Mouse (Mus musculus) forebrain, embryonic 10.5 days (tissue): ENCODE measurements around the gene Actrt2. TPM values are rescaled to one million over a fixed set of nuclear protein-coding genes. Genes with fewer than 3 reads are reported as not detected.

Source experiments
- DNase-seq: peaks from one replicate; pipeline ENCODE4 v3.0.0-alpha.2; 2017; ENCODE audit warnings: low spot score; ENCODE audit errors: extremely low spot score
- H3K27ac ChIP-seq: fragments of 300-500 bp; sonication (generic); 2 replicates; pipeline ENCODE4 v1.5.1; 2016; ENCODE audit warnings: mild to moderate bottlenecking
- H3K27me3 ChIP-seq: fragments of 300-500 bp; sonication (generic); 2 replicates; pipeline ENCODE4 v1.6.1; 2016; ENCODE audit warnings: mild to moderate bottlenecking; ENCODE audit not compliant: poor library complexity, severe bottlenecking
- H3K36me3 ChIP-seq: fragments of 300-500 bp; sonication (generic); replicated peaks from 2 replicates; pipeline ENCODE4 v1.6.1; 2016; ENCODE audit warnings: mild to moderate bottlenecking, moderate library complexity
- H3K4me1 ChIP-seq: fragments of 300-500 bp; sonication (generic); 2 replicates; pipeline ENCODE4 v1.6.1; 2016
- H3K4me3 ChIP-seq: fragments of 300-500 bp; sonication (generic); 2 replicates; pipeline ENCODE4 v1.5.1; 2016; ENCODE audit warnings: mild to moderate bottlenecking, moderate library complexity
- H3K9me3 ChIP-seq: fragments of 300-500 bp; sonication (generic); 2 replicates; pipeline ENCODE4 v1.6.1; 2016; ENCODE audit warnings: mild to moderate bottlenecking, moderate library complexity
- WGBS: fragments of 180-500 bp; shearing (Covaris S2); methylation state at CpG from one replicate; pipeline ENCODE4 v1.1.7; 2016; 5-methylcytosine and 5-hydroxymethylcytosine counted together
- polyA plus RNA-seq: library from polyadenylated mRNA; unstranded; fragments of >200 nt; fragmentation: Nextera tagmentation; extraction: Ambion mirVana; gene quantifications from 2 replicates; pipeline ENCODE4 v1.2.1, GENCODE M21; 2016

The Actrt2 gene
- polyA plus RNA-seq, 1 experiment from 2014 or later: not detected

DNA sequence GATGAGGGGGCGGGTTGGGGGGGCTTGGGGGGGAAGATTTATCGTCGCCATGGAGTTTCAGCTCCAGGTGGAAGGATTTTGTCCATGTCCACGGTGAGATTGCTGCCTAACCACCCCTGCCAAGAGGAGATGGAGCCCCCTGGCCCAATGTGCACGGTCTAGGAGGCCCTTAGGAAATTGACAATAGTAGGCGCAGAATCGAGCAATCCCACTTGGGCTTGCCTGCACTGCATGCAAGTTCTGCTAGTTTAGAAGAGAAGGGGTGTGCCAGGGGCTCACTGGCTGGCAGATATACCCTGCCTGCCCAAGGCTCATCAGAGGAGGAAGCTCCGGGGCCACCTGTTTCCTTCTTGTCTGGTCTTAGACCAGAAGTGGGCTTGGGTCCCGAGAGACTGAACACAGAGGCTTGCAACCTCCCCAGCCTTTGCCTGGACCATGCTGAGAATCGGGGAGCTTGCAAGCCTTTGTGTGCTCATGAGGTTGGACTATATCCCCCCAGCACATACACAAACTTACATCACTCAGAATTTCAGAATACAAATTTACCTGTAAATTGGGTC, 7.9 kb upstream of the Actrt2 start:
- Histone ChIP-seq H3K36me3 (no peaks in the 10 kb centered on the region), H3K27ac (no peak overlapping the region), H3K9me3 (peaks cover under 1% of the 10 kb centered on the region; the same call in 1 of the 2 replicates), H3K27me3 (peaks cover 61% of the 10 kb centered on the region), H3K4me3 (no peak overlapping the region), H3K4me1 (peaks cover 23% of the 10 kb centered on the region)
- no peak for DNase-seq
- WGBS: 77% methylated on average over 10 of the region's 10 CpGs

DNA sequence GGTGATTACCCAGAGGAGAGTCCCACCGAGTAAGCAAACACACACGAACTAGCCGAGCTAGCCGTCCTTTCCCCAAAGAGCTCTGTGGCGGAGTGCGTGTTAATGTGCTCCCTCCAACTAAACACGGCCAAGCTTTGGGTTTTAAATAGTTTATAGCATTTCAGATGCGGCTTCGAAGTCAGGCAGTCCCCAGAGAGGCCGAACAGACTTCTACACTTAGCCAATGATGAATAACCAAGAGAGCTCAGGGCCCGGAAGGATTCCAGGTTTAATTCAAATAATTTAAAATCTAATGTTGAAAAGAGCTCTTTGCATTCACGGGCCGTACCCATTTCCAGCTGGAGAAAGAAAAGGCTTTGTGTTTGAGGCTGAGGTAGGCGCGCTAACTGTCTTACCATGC, 7.3 kb upstream of the Actrt2 start:
- Histone ChIP-seq H3K4me1 (peaks cover 23% of the 10 kb centered on the region), H3K27me3 (peaks cover 61% of the 10 kb centered on the region), H3K36me3 (no peaks in the 10 kb centered on the region), H3K9me3 (no peaks in the 10 kb centered on the region), H3K27ac (no peak overlapping the region; the same call in 1 of the 2 replicates), H3K4me3 (peak overlapping the region; percentile 14; the same call in 1 of the 2 replicates)
- no peak for DNase-seq
- WGBS: 50% methylated on average over 15 of the region's 15 CpGs

DNA sequence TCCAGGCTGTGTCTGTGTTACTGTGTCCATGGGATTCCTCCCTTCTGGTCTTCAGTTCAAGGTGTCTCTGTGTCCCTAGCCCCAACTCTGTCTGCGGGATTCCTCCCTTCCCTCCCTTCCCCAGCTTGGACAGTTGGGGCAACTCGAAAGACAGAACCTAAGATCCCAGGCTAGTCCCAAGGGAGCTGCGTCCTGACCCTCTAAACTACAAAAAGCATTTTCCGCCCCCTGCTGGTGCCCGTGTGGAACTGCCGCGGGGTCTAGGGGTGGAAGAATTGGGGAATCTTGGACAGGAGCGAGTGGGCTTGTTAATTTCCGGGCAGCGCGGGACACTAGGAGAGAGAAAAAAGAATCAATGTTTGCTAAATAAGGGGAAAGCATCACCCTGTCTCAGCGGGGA, 6.9 kb upstream of the Actrt2 start:
- WGBS: 3% methylated on average over 12 of the region's 12 CpGs

DNA sequence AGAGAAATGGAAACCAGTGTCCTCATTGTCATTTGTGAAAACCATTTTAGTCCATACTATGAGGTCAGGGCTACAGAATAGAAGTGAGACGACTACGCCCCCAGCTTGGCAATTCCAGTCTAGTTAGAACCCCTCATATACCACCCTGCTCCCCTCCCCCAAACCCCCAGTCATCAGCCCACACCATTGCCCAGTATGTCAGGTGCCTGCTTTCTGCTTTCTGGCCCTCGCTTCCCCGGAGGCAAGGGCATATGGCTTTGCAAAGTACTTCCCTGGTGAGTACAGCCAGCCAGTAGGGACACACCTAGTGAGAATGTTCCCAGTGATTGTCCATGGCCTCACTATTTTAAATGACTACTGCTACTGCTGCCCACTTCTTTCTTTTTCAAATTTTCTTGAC, 6.3 kb upstream of the Actrt2 start:
- Histone ChIP-seq H3K4me3 (no peak overlapping the region), H3K36me3 (no peaks in the 10 kb centered on the region), H3K4me1 (peaks cover 23% of the 10 kb centered on the region), H3K27ac (no peak overlapping the region), H3K27me3 (peaks cover 64% of the 10 kb centered on the region), H3K9me3 (no peaks in the 10 kb centered on the region)
- DNase-seq: no peak
- 62% methylated on average over 4 of the region's 4 CpGs for WGBS

More for the DNA sequence above, 6.9 kb upstream of the Actrt2 start:
- peak; percentile 81 for DNase-seq
- H3K4me3 ChIP-seq: peak overlapping the region; percentile 14; the same call in 1 of the 2 replicates
- no peaks in the 10 kb centered on the region for H3K36me3 ChIP-seq
- no peak overlapping the region for H3K27ac ChIP-seq
- H3K4me1 ChIP-seq: peaks cover 23% of the 10 kb centered on the region
- no peaks in the 10 kb centered on the region for H3K9me3 ChIP-seq
- H3K27me3 ChIP-seq: peaks cover 61% of the 10 kb centered on the region

DNA sequence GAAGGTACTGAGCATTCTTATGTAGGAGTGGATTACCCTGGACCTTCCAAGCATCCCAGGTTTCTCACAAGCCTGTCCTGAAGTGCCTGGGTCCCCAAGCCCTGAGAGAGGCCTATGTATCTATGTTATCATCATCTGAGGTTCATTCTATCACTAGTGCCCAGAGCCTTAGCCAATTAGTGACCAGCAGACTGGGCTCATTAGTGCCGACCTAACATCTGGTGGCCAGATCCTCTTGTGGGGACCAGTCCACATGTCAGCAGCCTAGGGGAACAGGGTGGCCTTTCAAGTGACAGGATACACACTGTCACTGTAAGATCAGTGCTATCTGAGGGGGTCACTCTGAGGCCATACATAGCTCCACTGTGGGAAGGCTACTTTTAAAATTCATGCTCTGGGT, 4.4 kb upstream of the Actrt2 start:
- Histone ChIP-seq H3K27ac (no peak overlapping the region), H3K9me3 (no peaks in the 10 kb centered on the region), H3K27me3 (peaks cover 65% of the 10 kb centered on the region), H3K4me3 (no peak overlapping the region), H3K4me1 (peaks cover 23% of the 10 kb centered on the region), H3K36me3 (no peaks in the 10 kb centered on the region)
- DNase-seq: no peak
- WGBS: 50% methylated on average over 1 of the region's 1 CpGs

DNA sequence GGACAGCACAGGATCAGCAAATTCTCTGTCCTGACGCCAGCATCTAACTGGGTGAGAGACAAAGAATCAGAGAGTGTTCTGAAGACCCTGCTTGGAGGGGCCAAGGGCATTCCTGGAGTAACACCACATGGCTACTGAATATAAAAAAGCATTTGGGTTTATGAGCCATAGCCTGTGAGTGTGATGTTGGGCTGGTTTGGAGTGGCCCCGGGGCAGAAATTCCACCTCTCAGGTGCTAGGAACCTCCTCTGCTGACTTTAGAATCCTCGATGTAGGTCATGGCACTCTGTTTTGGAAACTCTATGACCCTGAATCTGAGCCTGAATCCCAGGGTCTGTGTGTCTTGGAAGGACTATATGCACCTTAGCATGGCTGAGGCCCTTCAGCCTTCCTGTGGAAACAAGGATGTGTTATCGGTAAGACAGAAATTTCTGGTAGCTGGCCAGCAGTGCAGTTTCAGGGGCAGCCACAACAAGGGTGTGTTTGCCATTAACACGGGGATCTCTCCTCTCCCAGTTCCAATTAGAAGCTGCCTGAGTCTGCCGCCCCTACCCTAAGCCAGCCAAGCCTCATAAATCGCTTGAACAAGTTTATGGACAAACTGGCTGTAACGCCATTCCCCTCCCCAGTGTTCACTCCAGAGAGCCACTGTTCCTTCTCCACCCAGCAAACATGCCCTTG, 3.7 kb upstream of the Actrt2 start:
- H3K27me3 ChIP-seq: peaks cover 67% of the 10 kb centered on the region
- WGBS: 68% methylated on average over 8 of the region's 8 CpGs

DNA sequence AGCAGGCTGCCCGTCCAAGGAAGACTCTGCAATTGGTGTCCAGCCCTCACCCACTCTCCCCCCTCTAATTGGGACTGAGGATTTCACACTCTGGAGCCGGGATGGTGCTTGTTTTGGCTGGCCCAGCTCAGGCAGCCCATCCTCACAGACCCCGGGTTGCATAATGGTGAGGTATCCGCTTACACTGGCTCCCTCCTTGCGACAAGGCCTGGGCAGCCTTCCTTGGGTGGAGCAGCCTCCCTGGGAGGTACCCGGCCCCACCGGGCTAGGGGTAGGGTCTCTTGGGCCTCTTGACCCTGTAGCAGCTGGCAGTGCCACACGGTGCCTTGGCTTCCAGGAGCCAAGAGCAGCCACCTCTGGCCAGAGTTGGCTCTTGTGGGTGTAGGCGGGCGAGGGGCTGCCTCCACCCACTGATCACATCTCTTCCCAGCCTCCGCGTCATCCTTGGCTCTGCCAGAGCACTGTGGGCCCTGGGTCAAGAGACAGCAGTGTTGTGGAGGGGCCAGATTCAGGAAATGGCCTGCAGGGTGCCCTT, 4.9 kb downstream of the Actrt2 start:
- H3K36me3 ChIP-seq: no peaks in the 10 kb centered on the region
- H3K27me3 ChIP-seq: peaks cover 69% of the 10 kb centered on the region
- H3K9me3 ChIP-seq: no peaks in the 10 kb centered on the region
- 68% methylated on average over 12 of the region's 12 CpGs for WGBS
- peak overlapping the region; percentile 26; the same call in 1 of the 2 replicates for H3K27ac ChIP-seq
- H3K4me3 ChIP-seq: no peak overlapping the region
- DNase-seq: no peak
- H3K4me1 ChIP-seq: peaks cover 28% of the 10 kb centered on the region

More for the DNA sequence above, 3.7 kb upstream of the Actrt2 start:
- no peak for DNase-seq
- H3K27ac ChIP-seq: no peak overlapping the region
- H3K9me3 ChIP-seq: no peaks in the 10 kb centered on the region
- no peak overlapping the region for H3K4me3 ChIP-seq
- peaks cover 23% of the 10 kb centered on the region for H3K4me1 ChIP-seq
- H3K36me3 ChIP-seq: no peaks in the 10 kb centered on the region

DNA sequence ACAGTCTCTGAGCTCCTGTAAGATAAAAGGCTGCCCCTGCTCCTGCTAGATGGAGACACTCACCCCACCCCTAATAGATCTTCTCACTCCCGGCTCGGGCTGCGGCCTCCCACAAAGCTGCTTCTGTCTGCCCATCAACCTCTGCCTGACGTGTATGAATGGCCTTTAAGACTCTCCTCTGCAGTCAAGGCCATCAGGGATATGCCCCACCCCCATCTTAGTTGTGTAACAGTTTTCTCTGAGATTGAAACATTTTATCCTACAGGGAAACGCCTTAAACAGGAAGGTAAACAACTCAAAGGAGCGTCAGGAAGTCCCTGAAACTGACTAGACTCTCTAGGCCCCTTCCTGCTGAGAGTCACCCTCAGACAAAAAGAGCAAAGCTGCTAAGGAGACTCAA, 6.4 kb downstream of the Actrt2 start:
- no peak overlapping the region for H3K27ac ChIP-seq
- 63% methylated on average over 6 of the region's 6 CpGs for WGBS
- DNase-seq: no peak
- H3K9me3 ChIP-seq: no peaks in the 10 kb centered on the region
- H3K27me3 ChIP-seq: peaks cover 58% of the 10 kb centered on the region
- H3K4me1 ChIP-seq: peaks cover 36% of the 10 kb centered on the region
- H3K36me3 ChIP-seq: no peaks in the 10 kb centered on the region
- H3K4me3 ChIP-seq: no peak overlapping the region

DNA sequence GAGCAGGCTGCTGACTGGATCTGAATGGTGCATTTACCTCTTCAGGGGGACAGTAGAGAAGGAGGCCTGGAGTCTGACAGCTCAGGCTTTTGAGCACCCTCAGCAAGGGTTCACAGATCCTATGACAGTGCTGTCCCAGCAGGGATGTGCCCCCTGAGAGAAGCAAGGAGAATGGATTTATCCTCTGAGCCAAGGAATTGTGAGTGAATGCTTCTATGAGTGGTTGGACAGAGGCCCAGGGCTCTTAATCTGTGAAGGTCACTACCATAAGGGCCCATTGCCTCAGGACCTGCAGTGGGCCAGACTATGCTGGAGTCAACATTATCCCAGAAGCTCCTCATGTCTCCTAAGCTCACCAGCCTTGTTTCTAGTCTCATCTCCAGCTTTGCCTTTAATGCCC, 7.6 kb downstream of the Actrt2 start:
- Histone ChIP-seq H3K27ac (no peak overlapping the region), H3K9me3 (no peaks in the 10 kb centered on the region), H3K36me3 (no peaks in the 10 kb centered on the region), H3K4me3 (no peak overlapping the region), H3K27me3 (peaks cover 53% of the 10 kb centered on the region), H3K4me1 (peaks cover 38% of the 10 kb centered on the region)
- DNase-seq: no peak

DNA sequence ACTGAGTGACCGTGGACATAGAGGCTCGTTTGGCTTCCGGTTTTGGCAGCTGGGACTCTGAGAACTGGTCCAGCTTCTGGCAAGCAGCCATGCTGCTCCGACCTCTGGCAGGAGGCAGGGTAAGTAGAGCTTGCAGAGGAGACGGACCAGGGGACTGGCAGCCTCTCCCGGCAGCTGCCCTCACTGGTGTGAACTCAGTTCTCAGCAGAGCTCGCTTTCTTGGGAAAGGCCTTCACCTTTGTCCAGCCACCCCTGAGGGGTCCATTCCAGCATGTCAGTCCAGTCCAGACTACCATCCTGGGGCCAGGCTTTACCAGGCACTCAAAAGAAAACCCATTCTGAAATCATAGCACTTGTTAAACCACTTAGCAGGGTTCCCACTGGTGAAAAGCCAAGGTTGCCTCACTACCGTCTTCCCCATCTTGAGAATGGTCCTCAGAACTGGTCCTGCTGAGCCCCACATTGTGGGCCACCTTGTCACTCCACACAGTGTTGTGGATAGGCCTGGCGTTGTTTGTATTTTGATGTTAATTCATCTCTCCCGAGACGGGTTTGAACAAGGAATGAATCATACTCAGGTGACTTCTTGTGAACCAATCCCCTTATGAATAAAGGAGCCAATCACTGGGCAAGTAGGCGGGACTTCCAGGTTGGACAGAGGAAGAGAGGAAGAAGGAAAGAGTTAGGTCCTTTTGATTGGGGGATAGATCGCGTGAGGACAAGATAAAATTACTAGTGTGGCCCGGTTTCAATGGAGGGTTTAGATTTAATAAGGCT, 12.3 kb downstream of the Actrt2 start:
- H3K27ac ChIP-seq: no peak overlapping the region
- WGBS: 86% methylated on average over 15 of the region's 15 CpGs
- H3K36me3 ChIP-seq: no peaks in the 10 kb centered on the region
- H3K4me1 ChIP-seq: peaks cover 31% of the 10 kb centered on the region
- no peak overlapping the region for H3K4me3 ChIP-seq
- DNase-seq: no peak
- no peaks in the 10 kb centered on the region; the same call in 1 of the 2 replicates for H3K9me3 ChIP-seq
- peaks cover 42% of the 10 kb centered on the region for H3K27me3 ChIP-seq

DNA sequence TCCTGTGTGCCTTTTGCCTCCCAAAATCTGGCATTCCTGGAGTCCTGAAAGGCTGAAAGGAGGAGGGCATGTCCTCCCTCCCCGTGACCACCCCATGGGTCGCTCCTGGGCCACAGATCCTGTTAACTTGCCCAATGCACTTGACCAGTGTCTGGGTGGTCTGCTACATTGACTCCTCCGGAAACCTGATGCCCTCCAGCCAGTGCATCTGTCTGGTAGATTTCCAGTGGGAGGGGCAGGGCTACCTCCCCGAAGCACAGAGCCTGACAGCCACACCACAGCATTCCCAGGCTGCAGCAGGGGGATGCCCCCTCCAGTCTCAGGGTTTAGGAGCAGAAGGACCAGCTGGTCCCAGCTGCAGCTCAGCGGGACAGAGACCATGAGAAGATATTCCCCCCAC, 15.2 kb downstream of the Actrt2 start:
- Histone ChIP-seq H3K27me3 (peaks cover 57% of the 10 kb centered on the region), H3K36me3 (no peaks in the 10 kb centered on the region), H3K4me1 (peaks cover 21% of the 10 kb centered on the region), H3K27ac (peak overlapping the region; percentile 8; the same call in 1 of the 2 replicates), H3K4me3 (no peak overlapping the region), H3K9me3 (peaks cover 2% of the 10 kb centered on the region; the same call in 1 of the 2 replicates)
- no peak for DNase-seq
- 18% methylated on average over 5 of the region's 5 CpGs for WGBS

DNA sequence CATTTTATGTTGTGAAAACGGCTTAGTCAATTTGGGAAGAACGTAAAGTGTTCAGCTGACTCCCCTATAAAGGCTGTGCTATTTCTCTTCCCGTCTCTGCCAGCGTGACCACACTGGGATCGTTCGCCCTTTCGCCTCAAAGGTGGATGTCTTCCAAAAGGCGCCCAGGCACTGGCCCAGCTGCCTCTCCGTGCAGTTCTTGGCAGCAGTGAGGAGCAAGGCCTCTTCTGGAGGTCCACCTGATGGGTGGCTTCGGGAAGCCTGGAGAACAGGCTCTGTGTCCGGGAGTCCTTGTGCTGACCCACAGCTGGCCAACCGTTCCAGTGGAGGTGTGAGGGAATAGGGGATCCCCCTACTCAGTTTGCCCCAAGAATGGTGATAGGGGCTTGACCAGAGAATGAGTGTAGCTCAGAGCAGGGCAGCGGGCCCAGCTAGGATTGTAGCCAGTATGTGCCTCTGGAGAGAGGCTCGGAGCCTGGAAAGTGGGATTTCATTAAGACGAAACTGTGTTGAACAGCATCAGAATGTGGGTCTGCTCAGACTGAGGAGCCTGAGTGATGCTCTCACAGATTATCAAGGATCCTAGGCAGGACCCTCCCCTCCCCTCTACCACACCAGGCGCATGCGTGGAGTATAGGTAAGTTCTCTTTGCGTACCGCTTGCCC, 18.5 kb downstream of the Actrt2 start:
- no peak overlapping the region for H3K27ac ChIP-seq
- H3K4me3 ChIP-seq: no peak overlapping the region
- H3K4me1 ChIP-seq: peaks cover 14% of the 10 kb centered on the region
- peaks cover 21% of the 10 kb centered on the region; the same call in 1 of the 2 replicates for H3K9me3 ChIP-seq
- H3K36me3 ChIP-seq: no peaks in the 10 kb centered on the region
- DNase-seq: no peak
- WGBS: 83% methylated on average over 19 of the region's 19 CpGs
- peaks cover 66% of the 10 kb centered on the region for H3K27me3 ChIP-seq
